Mouse (Mus musculus): ENCODE data around the gene Fdxacb1. TPM values are rescaled to one million over a fixed set of nuclear protein-coding genes. Genes with fewer than 3 reads are reported as not detected.

Gene Fdxacb1
- polyA plus RNA-seq, 2 experiments, result 5.2 to 9.4 TPM

- ATAC-seq (ENCODE audit: insufficient read depth), result no peak
- Histone ChIP-seq H3K9me3 (ENCODE audit: control insufficient read depth, low read length) (no peaks in the 10 kb centered on the region), H3K9ac (replicated peaks) (peak overlapping the region; percentile 84), H3K36me3 (replicated peaks; ENCODE audit: control insufficient read depth, insufficient read depth, low read depth) (peaks cover 6% of the 10 kb centered on the region), H3K4me3 (ENCODE audit: insufficient read depth in 1 of 2, low read depth in 2 of 2, low read length in 2 of 2) (no peak overlapping the region), H3K27me3 (ENCODE audit: control insufficient read depth, insufficient read depth, low read length) (no peaks in the 10 kb centered on the region), H3K4me2 (ENCODE audit: low read depth) (peak overlapping the region; percentile 92), H3K27ac (peak overlapping the region; percentile 26), H3K4me1 (replicated peaks; ENCODE audit: control insufficient read depth in 2 of 2, insufficient read depth in 2 of 2, low read length in 1 of 2) (peaks cover 11 to 26% of the 10 kb centered on the region in 2 experiments)
- TF ChIP-seq CTCF (IDR thresholded peaks at IDR 0.05; ENCODE audit: low read depth), result no peak
- TF ChIP-seq EP300 (IDR thresholded peaks at IDR 0.05; ENCODE audit: low read depth), result no peak
- WGBS (ENCODE audit: insufficient replicate concordance), result 39% methylated on average over 4 of the region's 4 CpGs
- peak in 1 of 3 experiments; percentile 10 for DNase-seq (ENCODE audit: low read depth in 3 of 3, low spot score in 3 of 3)
These were observed 6.0 kb downstream of the Fdxacb1 start for GRCm38 (mm10) chr9:50774026-50774462.

- Histone ChIP-seq H3K9ac (replicated peaks) (peak within 1 kb of the TSS; percentile 84), H3K36me3 (replicated peaks; ENCODE audit: control insufficient read depth, insufficient read depth, low read depth) (peaks cover 10% of the 10 kb centered on the region), H3K9me3 (ENCODE audit: control insufficient read depth, low read length) (no peaks in the 10 kb centered on the region), H3K27ac (peak within 1 kb of the TSS; percentile 26), H3K4me1 (replicated peaks; ENCODE audit: control insufficient read depth in 2 of 2, insufficient read depth in 2 of 2, low read length in 1 of 2) (peaks cover 5 to 22% of the 10 kb centered on the region in 2 experiments; a peak in 3 of 4 replicates), H3K27me3 (ENCODE audit: control insufficient read depth, insufficient read depth, low read length) (no peaks in the 10 kb centered on the region), H3K4me3 (ENCODE audit: insufficient read depth in 1 of 2, low read depth in 2 of 2, low read length in 2 of 2) (peak within 1 kb of the TSS; percentile 69 to 90), H3K4me2 (ENCODE audit: low read depth) (peak within 1 kb of the TSS; percentile 92)
- DNase-seq (ENCODE audit: low read depth in 3 of 3, low spot score in 3 of 3) (peak; percentile 70 to 79 (median 74)), ATAC-seq (ENCODE audit: insufficient read depth) (peak; percentile 76)
- WGBS (ENCODE audit: insufficient replicate concordance), result under 1% methylated on average over 51 of the region's 51 CpGs
- 0 out of 2 replicates have a peak, but pooled peaks have one; percentile 5 for TF ChIP-seq CTCF (IDR thresholded peaks at IDR 0.05; ENCODE audit: low read depth)
- no peak for TF ChIP-seq EP300 (IDR thresholded peaks at IDR 0.05; ENCODE audit: low read depth)
These were observed 7.1 kb downstream of the Fdxacb1 start, which contains the start of the genes Alg9 and 1110032A03Rik for GRCm38 (mm10) chr9:50774991-50775612. Gene Alg9, plus strand, starts transcription at chr9:50775019. Gene 1110032A03Rik, minus strand, starts transcription at chr9:50775520.

- DNase-seq (ENCODE audit: low read depth in 3 of 3, low spot score in 3 of 3), result peak in 1 of 3 experiments; percentile 17
- H3K4me1 ChIP-seq (replicated peaks; ENCODE audit: control insufficient read depth in 2 of 2, insufficient read depth in 2 of 2, low read length in 1 of 2), result peaks cover 5 to 22% of the 10 kb centered on the region in 2 experiments; a peak in 3 of 4 replicates
- ATAC-seq (ENCODE audit: insufficient read depth), result peak; percentile 40
- H3K4me2 ChIP-seq (ENCODE audit: low read depth), result peak overlapping the region; percentile 92
- no peaks in the 10 kb centered on the region for H3K9me3 ChIP-seq (ENCODE audit: control insufficient read depth, low read length)
- peak overlapping the region; percentile 69 to 90 for H3K4me3 ChIP-seq (ENCODE audit: insufficient read depth in 1 of 2, low read depth in 2 of 2, low read length in 2 of 2)
- under 1% methylated on average over 29 of the region's 30 CpGs for WGBS (ENCODE audit: insufficient replicate concordance)
- H3K27ac ChIP-seq, result peak overlapping the region; percentile 26
- no peaks in the 10 kb centered on the region for H3K27me3 ChIP-seq (ENCODE audit: control insufficient read depth, insufficient read depth, low read length)
- H3K9ac ChIP-seq (replicated peaks), result peak overlapping the region; percentile 84
- peaks cover 13% of the 10 kb centered on the region for H3K36me3 ChIP-seq (replicated peaks; ENCODE audit: control insufficient read depth, insufficient read depth, low read depth)
- TF ChIP-seq CTCF (IDR thresholded peaks at IDR 0.05; ENCODE audit: low read depth) (peak; percentile 8; the same call in 1 of the 2 replicates), EP300 (IDR thresholded peaks at IDR 0.05; ENCODE audit: low read depth) (no peak)
These were observed 7.7 kb downstream of the Fdxacb1 start for GRCm38 (mm10) chr9:50775662-50776126.

DNA sequence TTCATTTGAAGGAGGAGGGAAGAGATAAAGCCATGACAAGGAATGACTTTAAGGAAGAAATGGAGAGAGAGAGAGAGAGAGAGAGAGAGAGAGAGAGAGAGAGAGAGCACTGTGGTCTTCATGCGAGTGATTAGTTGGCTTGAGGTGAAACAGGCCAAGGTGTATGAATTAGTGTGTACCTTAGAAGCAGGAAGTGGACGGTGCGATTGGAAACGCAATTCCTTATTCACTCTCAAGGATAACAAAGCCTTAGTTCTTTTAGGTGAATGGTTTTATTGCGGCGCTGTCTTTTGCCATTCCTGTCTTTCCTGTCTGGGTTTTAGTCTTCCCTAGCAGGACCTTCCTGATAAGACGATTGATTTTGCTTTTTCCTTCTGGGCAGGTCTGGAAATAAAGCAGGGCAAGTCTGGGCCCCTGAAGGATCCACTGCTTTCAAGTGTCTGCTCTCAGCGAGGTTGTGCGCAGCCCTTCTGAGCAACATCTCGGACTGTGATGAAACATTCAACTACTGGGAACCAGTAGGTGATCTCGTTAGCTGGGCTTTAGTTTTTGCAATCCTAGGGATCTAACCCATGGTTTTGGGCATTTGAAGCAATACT lies 8.2 kb downstream of the Fdxacb1 start:
- whole genome bisulfite sequencing (ENCODE audit: insufficient replicate concordance), result 48% methylated on average over 11 of the region's 11 CpGs

DNA sequence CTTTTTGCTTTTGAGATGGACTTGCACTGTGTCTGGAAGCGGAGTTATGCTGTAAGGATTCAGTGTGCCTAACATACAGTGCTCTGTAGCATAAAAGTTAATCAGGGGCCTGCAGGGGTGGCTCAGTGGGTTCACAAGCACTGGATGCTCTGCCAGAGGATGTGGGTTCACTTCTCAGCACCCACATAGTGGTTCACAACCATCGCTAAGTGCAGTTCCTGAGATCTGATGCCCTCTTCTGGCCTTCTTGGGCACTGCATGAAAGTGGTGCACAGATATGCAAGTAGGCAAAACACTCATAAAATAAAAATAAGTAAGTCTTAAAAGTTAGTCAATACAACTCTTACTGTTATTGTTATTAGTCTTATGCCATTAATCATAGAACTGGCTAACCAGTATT lies 14.1 kb downstream of the Fdxacb1 start:
- no peak overlapping the region for H3K27ac ChIP-seq
- no peaks in the 10 kb centered on the region for H3K9me3 ChIP-seq (ENCODE audit: control insufficient read depth, low read length)
- ATAC-seq (ENCODE audit: insufficient read depth) (no peak), DNase-seq (ENCODE audit: low read depth in 3 of 3, low spot score in 3 of 3) (peak in 1 of 3 experiments; percentile 23)
- H3K27me3 ChIP-seq (ENCODE audit: control insufficient read depth, insufficient read depth, low read length), result no peaks in the 10 kb centered on the region
- peaks cover 12% of the 10 kb centered on the region for H3K36me3 ChIP-seq (replicated peaks; ENCODE audit: control insufficient read depth, insufficient read depth, low read depth)
- 66% methylated on average over 2 of the region's 2 CpGs for WGBS (ENCODE audit: insufficient replicate concordance)
- no peak overlapping the region for H3K9ac ChIP-seq (replicated peaks)
- H3K4me1 ChIP-seq (replicated peaks; ENCODE audit: control insufficient read depth in 2 of 2, insufficient read depth in 2 of 2, low read length in 1 of 2), result no peaks in the 10 kb centered on the region
- no peak overlapping the region for H3K4me2 ChIP-seq (ENCODE audit: low read depth)
- TF ChIP-seq EP300 (IDR thresholded peaks at IDR 0.05; ENCODE audit: low read depth) (no peak), CTCF (IDR thresholded peaks at IDR 0.05; ENCODE audit: low read depth) (peak; percentile 82)
- H3K4me3 ChIP-seq (ENCODE audit: insufficient read depth in 1 of 2, low read depth in 2 of 2, low read length in 2 of 2), result no peak overlapping the region

More for the DNA sequence above, 8.2 kb downstream of the Fdxacb1 start:
- H3K9me3 ChIP-seq (ENCODE audit: control insufficient read depth, low read length), result no peaks in the 10 kb centered on the region
- DNase-seq (ENCODE audit: low read depth in 3 of 3, low spot score in 3 of 3) (no peak), ATAC-seq (ENCODE audit: insufficient read depth) (no peak)
- peak overlapping the region; percentile 84 for H3K9ac ChIP-seq (replicated peaks)
- peak overlapping the region; percentile 26 for H3K27ac ChIP-seq
- peaks cover 5 to 22% of the 10 kb centered on the region in 2 experiments; a peak in 3 of 4 replicates for H3K4me1 ChIP-seq (replicated peaks; ENCODE audit: control insufficient read depth in 2 of 2, insufficient read depth in 2 of 2, low read length in 1 of 2)
- peak overlapping the region; percentile 69 to 90 for H3K4me3 ChIP-seq (ENCODE audit: insufficient read depth in 1 of 2, low read depth in 2 of 2, low read length in 2 of 2)
- no peak for TF ChIP-seq CTCF (IDR thresholded peaks at IDR 0.05; ENCODE audit: low read depth)
- TF ChIP-seq EP300 (IDR thresholded peaks at IDR 0.05; ENCODE audit: low read depth), result no peak
- peak overlapping the region; percentile 92 for H3K4me2 ChIP-seq (ENCODE audit: low read depth)
- peaks cover 15% of the 10 kb centered on the region for H3K36me3 ChIP-seq (replicated peaks; ENCODE audit: control insufficient read depth, insufficient read depth, low read depth)
- no peaks in the 10 kb centered on the region for H3K27me3 ChIP-seq (ENCODE audit: control insufficient read depth, insufficient read depth, low read length)

Measured in liver, embryonic 14.5 days (tissue).